In the genomic region with DNA sequence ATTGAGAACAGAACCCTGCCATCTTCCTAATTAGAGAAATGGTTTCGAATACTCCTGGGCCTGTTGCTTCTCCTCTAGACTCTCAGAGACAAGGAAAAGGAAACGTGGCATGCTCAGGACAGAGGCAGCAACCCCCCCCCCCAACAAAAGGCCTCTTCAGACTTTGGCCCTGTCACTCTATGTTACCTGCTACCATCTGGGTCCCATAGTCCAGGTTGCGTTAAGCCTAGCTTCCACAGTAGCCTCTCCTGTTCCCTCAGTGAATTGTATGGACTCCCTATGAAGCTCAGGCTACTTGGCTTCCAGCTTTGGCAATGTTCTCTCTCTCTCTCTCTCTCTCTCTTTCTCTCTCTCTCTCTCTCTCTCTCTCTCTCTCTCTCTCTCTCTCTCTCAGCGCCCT, we compare ENCODE assay signal across 32 mouse cellular contexts. TPM values are rescaled to one million over a fixed set of nuclear protein-coding genes. Genes with fewer than 3 reads are reported as not detected.
DNase-seq lines count a peak whose midpoint lies in the region; ATAC-seq and TF ChIP-seq lines count a peak whose summit lies in the region.
"Had no signal": no experiment of that assay in that cellular context is flagged by ENCODE, and none has a peak within 500 bp of the region (broad histone marks: within the 10 kb centered on the region; RNA-seq: fewer than 3 reads in every experiment).

No protein-coding gene starts in this region.

- no peak for ATAC-seq in liver, embryonic 12.5 days
- peak; percentile 67; the same call in 1 of the 2 replicates for ATAC-seq in intestine, embryonic 15.5 days
- ATAC-seq in liver, postnatal 0 days, result peak; percentile 60
- ATAC-seq: CD4-positive, CD25-positive, alpha-beta regulatory T cell, adult 4 months; forebrain, postnatal 0 days had no signal

- H3K9me3 ChIP-seq in liver, embryonic 12.5 days (replicated peaks), result no peaks in the 10 kb centered on the region
- no peaks in the 10 kb centered on the region for H3K9me3 ChIP-seq in ES-Bruce4 (replicated peaks; ENCODE audit: control insufficient read depth, insufficient read depth, low read length, poor library complexity, severe bottlenecking)
- H3K9me3 ChIP-seq in intestine, embryonic 15.5 days, result no peaks in the 10 kb centered on the region
- H3K9me3 ChIP-seq in liver, postnatal 0 days (ENCODE audit: low read length), result no peaks in the 10 kb centered on the region
- H3K9me3 ChIP-seq: embryonic facial prominence, embryonic 12.5 days; embryonic facial prominence, embryonic 15.5 days; heart, embryonic 13.5 days; hindbrain, embryonic 12.5 days; hindbrain, embryonic 15.5 days had no signal

- H3K4me2 ChIP-seq in liver, embryonic 12.5 days, result no peak overlapping the region
- H3K4me2 ChIP-seq in intestine, embryonic 15.5 days (replicated peaks), result no peak overlapping the region
- no peak overlapping the region for H3K4me2 ChIP-seq in liver, postnatal 0 days (ENCODE audit: low read depth, low read length)
- H3K4me2 ChIP-seq: embryonic facial prominence, embryonic 12.5 days; embryonic facial prominence, embryonic 15.5 days; heart, embryonic 13.5 days; hindbrain, embryonic 12.5 days; hindbrain, embryonic 15.5 days had no signal

- no peak overlapping the region for H3K4me3 ChIP-seq in liver, embryonic 12.5 days
- no peak overlapping the region for H3K4me3 ChIP-seq in ES-Bruce4 (ENCODE audit: low read depth, low read length)
- no peak overlapping the region for H3K4me3 ChIP-seq in intestine, embryonic 15.5 days (replicated peaks)
- H3K4me3 ChIP-seq in liver, postnatal 0 days (ENCODE audit: low read depth, low read length), result no peak overlapping the region
- H3K4me3 ChIP-seq: embryonic facial prominence, embryonic 12.5 days; embryonic facial prominence, embryonic 15.5 days; gastrocnemius, adult 2 months; heart, embryonic 13.5 days; hindbrain, embryonic 12.5 days; hindbrain, embryonic 15.5 days had no signal

- no peak for TF ChIP-seq CTCF in ES-Bruce4 (IDR thresholded peaks at IDR 0.05; ENCODE audit: low read depth, low read length)
- TF ChIP-seq CTCF in liver, postnatal 0 days (IDR thresholded peaks at IDR 0.05; ENCODE audit: low read depth), result no peak

- no peaks in the 10 kb centered on the region for H3K36me3 ChIP-seq in liver, embryonic 12.5 days
- no peaks in the 10 kb centered on the region for H3K36me3 ChIP-seq in ES-Bruce4 (ENCODE audit: control insufficient read depth, insufficient read depth, low read length, poor library complexity, severe bottlenecking)
- H3K36me3 ChIP-seq in intestine, embryonic 15.5 days, result no peaks in the 10 kb centered on the region
- H3K36me3 ChIP-seq in liver, postnatal 0 days (replicated peaks; ENCODE audit: insufficient read depth, low read length), result no peaks in the 10 kb centered on the region
- H3K36me3 ChIP-seq: embryonic facial prominence, embryonic 12.5 days; embryonic facial prominence, embryonic 15.5 days; heart, embryonic 13.5 days; hindbrain, embryonic 12.5 days; hindbrain, embryonic 15.5 days had no signal

- TF ChIP-seq POLR2A in ES-Bruce4 (IDR thresholded peaks at IDR 0.05; ENCODE audit: insufficient read depth, low read length), result no peak

- DNase-seq in liver, result no peak
- DNase-seq in liver, postnatal 0 days, result no peak
- DNase-seq in left cerebral cortex, adult 18-20 months (ENCODE audit: low spot score in 2 of 2), result no peak
- DNase-seq in layer of hippocampus, postnatal 36 days, result no peak
- DNase-seq in layer of hippocampus, postnatal 14 days (ENCODE audit: low spot score in 2 of 2), result no peak
- DNase-seq: adrenal gland, adult 2 months; adrenal gland, postnatal 14 days; cerebellum, adult 11 months; cerebellum, adult 2 months; cerebellum, adult 9-11 months; cerebellum, postnatal 25 days; forebrain, postnatal 0 days; gastrocnemius, adult 2 months; gastrocnemius, postnatal 14 days; heart, adult 18-20 months; heart, postnatal 14 days had no signal

- no peak overlapping the region for H3K9ac ChIP-seq in liver, embryonic 12.5 days
- H3K9ac ChIP-seq in ES-Bruce4 (ENCODE audit: low read depth, poor library complexity, severe bottlenecking), result no peak overlapping the region
- no peak overlapping the region for H3K9ac ChIP-seq in intestine, embryonic 15.5 days
- H3K9ac ChIP-seq in liver, postnatal 0 days (replicated peaks), result no peak overlapping the region
- H3K9ac ChIP-seq: embryonic facial prominence, embryonic 12.5 days; embryonic facial prominence, embryonic 15.5 days; forebrain, postnatal 0 days; heart, embryonic 13.5 days; hindbrain, embryonic 12.5 days; hindbrain, embryonic 15.5 days had no signal

- TF ChIP-seq EP300 in ES-Bruce4 (IDR thresholded peaks at IDR 0.05; ENCODE audit: insufficient read depth, low read depth, low read length), result no peak
- TF ChIP-seq EP300 in liver, postnatal 0 days (IDR thresholded peaks at IDR 0.05; ENCODE audit: low read depth), result no peak

- 0 out of 2 replicates have a peak overlapping the region, but pooled peaks have one; percentile 4 for H3K27ac ChIP-seq in liver, embryonic 12.5 days
- H3K27ac ChIP-seq in ES-Bruce4 (ENCODE audit: insufficient read depth, low read length), result peak overlapping the region; percentile 83
- no peak overlapping the region for H3K27ac ChIP-seq in intestine, embryonic 15.5 days
- peak overlapping the region; percentile 16; the same call in 1 of the 2 replicates for H3K27ac ChIP-seq in liver, postnatal 0 days (ENCODE audit: low read depth)
- H3K27ac ChIP-seq: embryonic facial prominence, embryonic 12.5 days; embryonic facial prominence, embryonic 15.5 days; gastrocnemius, adult 2 months; heart, embryonic 13.5 days; hindbrain, embryonic 12.5 days; hindbrain, embryonic 15.5 days had no signal

- peaks cover 7% of the 10 kb centered on the region; the same call in 1 of the 2 replicates for H3K27me3 ChIP-seq in liver, embryonic 12.5 days (replicated peaks)
- H3K27me3 ChIP-seq in ES-Bruce4 (ENCODE audit: control insufficient read depth, insufficient read depth, low read length, poor library complexity, severe bottlenecking), result no peaks in the 10 kb centered on the region
- H3K27me3 ChIP-seq in intestine, embryonic 15.5 days (replicated peaks), result 0 out of 2 replicates have a peak, but pooled peaks cover 5% of the 10 kb centered on the region
- no peaks in the 10 kb centered on the region for H3K27me3 ChIP-seq in liver, postnatal 0 days (ENCODE audit: insufficient read depth, low read length)
- H3K27me3 ChIP-seq: heart, embryonic 13.5 days had no signal

- peaks cover 22% of the 10 kb centered on the region for H3K4me1 ChIP-seq in liver, embryonic 12.5 days
- peaks cover 6% of the 10 kb centered on the region for H3K4me1 ChIP-seq in ES-Bruce4 (ENCODE audit: control insufficient read depth, insufficient read depth, low read length)
- H3K4me1 ChIP-seq in intestine, embryonic 15.5 days (replicated peaks), result no peaks in the 10 kb centered on the region
- H3K4me1 ChIP-seq in liver, postnatal 0 days (ENCODE audit: insufficient read depth), result peaks cover 4% of the 10 kb centered on the region
- H3K4me1 ChIP-seq: embryonic facial prominence, embryonic 12.5 days; embryonic facial prominence, embryonic 15.5 days; hindbrain, embryonic 12.5 days; hindbrain, embryonic 15.5 days had no signal

- WGBS in liver, embryonic 12.5 days (ENCODE audit: insufficient replicate concordance), result 68% methylated on average over 4 of the region's 4 CpGs
- 76% methylated on average over 4 of the region's 4 CpGs for WGBS in intestine, embryonic 15.5 days
- 66% methylated on average over 4 of the region's 4 CpGs for WGBS in liver, postnatal 0 days (ENCODE audit: insufficient replicate concordance)

RNA-seq across cellular contexts. Expression of a gene that starts 0.6 kb away (rescaled TPM):
- not detected in 2 replicates for polyA plus RNA-seq in liver, embryonic 12.5 days (2016; fragmentation: Nextera tagmentation; extraction: Ambion mirVana)
- polyA plus RNA-seq in ES-Bruce4 (2011; ENCODE audit: insufficient read depth, insufficient read length, low read depth, missing spikeins), result 1.5 TPM in 1 of 2 replicates, not detected in the other
- not detected in 2 replicates for polyA plus RNA-seq in intestine, embryonic 15.5 days (2015; fragmentation: Nextera tagmentation; extraction: Ambion mirVana)
- polyA plus RNA-seq in liver, postnatal 0 days (2015; fragmentation: Nextera tagmentation; extraction: Ambion mirVana), result not detected in 2 replicates
- total RNA-seq in left cerebral cortex, adult 18-20 months (2021), result not detected
- not detected for total RNA-seq in layer of hippocampus, postnatal 36 days (2021)
- total RNA-seq in layer of hippocampus, postnatal 14 days (2021), result not detected
- total RNA-seq: adrenal gland, adult 2 months; adrenal gland, postnatal 14 days; common myeloid progenitor, adult 5-6 weeks; forebrain, postnatal 0 days; gastrocnemius, adult 2 months; heart, adult 18-20 months; heart, postnatal 14 days; hematopoietic stem cell, adult 5-6 weeks; MEL had no signal
- polyA plus RNA-seq: adrenal gland, adult 2 months; C2C12; CD4-positive, CD25-positive, alpha-beta regulatory T cell, adult 4 months; embryonic facial prominence, embryonic 12.5 days; forebrain, embryonic 11.5 days; forebrain, embryonic 14.5 days; forebrain, postnatal 0 days; heart, embryonic 13.5 days; heart, embryonic 16.5 days; hindbrain, embryonic 12.5 days; hindbrain, embryonic 15.5 days had no signal

RNA-seq across cellular contexts. Expression of a gene that starts 19.1 kb away (rescaled TPM):
- 0.08 and 0.11 TPM in 2 replicates for polyA plus RNA-seq in liver, embryonic 12.5 days (2016; fragmentation: Nextera tagmentation; extraction: Ambion mirVana)
- polyA plus RNA-seq in ES-Bruce4 (2011; ENCODE audit: insufficient read depth, insufficient read length, low read depth, missing spikeins), result not detected in 2 replicates
- 54.1 and 59.8 TPM in 2 replicates for polyA plus RNA-seq in intestine, embryonic 15.5 days (2015; fragmentation: Nextera tagmentation; extraction: Ambion mirVana)
- polyA plus RNA-seq in liver, postnatal 0 days (2015; fragmentation: Nextera tagmentation; extraction: Ambion mirVana), result 8.1 and 8.4 TPM in 2 replicates
- total RNA-seq in left cerebral cortex, adult 18-20 months (2021), result under 1 TPM; 0.12 to 0.23 TPM
- total RNA-seq in layer of hippocampus, postnatal 36 days (2021), result 1 to 10 TPM in 1 of 2 experiments, under 1 TPM in 1; 0.35 to 1.7 TPM
- total RNA-seq in layer of hippocampus, postnatal 14 days (2021), result 10 to 100 TPM in 1 of 2 experiments, 1 to 10 TPM in 1; 1.3 to 12.2 TPM
- total RNA-seq: common myeloid progenitor, adult 5-6 weeks; gastrocnemius, adult 2 months; heart, adult 18-20 months; heart, postnatal 14 days; hematopoietic stem cell, adult 5-6 weeks; MEL had no signal
- polyA plus RNA-seq: adrenal gland, adult 2 months; C2C12; CD4-positive, CD25-positive, alpha-beta regulatory T cell, adult 4 months had no signal
